Mouse (Mus musculus): ENCODE results near the gene Pigl.

GRCm38 (mm10) chr11:62558961-62559646 is 100.8 kb downstream of the Pigl start:
- TF ChIP-seq POLR2A (IDR thresholded peaks at IDR 0.05; ENCODE audit: borderline replicate concordance, extremely low read depth, low read depth, low read length) (no peak), CTCF (IDR thresholded peaks at IDR 0.05; ENCODE audit: insufficient read depth, low read length) (no peak)

Measured in lung, adult 2 months (tissue).